Mouse (Mus musculus) small intestine, adult 10 weeks (tissue): ENCODE measurements around the gene Gm10134. TPM values are rescaled to one million over a fixed set of nuclear protein-coding genes. Genes with fewer than 3 reads are reported as not detected.

Experiments used
- polyA plus RNA-seq: library from polyadenylated mRNA; stranded (reverse); fragments of 350-450 nt; fragmentation: Illumina TruSeq; extraction: RNeasy Lipid Tissue Mini Kit (QIAGEN cat#74804); gene quantifications from one replicate; pipeline ENCODE4 v1.2.3, GENCODE M21; 2014; ENCODE audit warnings: low replicate concordance

Gene Gm10134
- not detected for polyA plus RNA-seq

DNA sequence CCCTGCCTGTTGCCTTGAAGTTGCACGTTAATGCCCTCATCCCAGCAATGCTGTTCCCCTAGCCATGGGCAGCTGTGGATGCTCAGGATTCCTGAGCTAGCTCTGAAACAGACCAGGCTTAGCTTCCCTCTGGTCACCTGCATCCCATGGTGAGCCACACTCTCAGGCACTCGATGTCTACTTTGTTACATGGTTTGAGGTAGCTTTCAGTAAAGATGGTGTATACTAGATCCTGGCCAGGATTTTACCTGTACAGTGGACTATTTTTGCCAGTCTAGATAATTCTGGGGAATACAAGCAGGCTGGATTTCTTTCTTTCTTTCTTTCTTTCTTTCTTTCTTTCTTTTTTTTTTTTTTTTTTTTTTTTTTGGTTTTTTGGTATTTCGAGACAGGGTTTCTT is at the start of gene Gm10134:
Gm10134 (plus strand) TSS at position 301 of the 400 bp plus-strand sequence.

DNA sequence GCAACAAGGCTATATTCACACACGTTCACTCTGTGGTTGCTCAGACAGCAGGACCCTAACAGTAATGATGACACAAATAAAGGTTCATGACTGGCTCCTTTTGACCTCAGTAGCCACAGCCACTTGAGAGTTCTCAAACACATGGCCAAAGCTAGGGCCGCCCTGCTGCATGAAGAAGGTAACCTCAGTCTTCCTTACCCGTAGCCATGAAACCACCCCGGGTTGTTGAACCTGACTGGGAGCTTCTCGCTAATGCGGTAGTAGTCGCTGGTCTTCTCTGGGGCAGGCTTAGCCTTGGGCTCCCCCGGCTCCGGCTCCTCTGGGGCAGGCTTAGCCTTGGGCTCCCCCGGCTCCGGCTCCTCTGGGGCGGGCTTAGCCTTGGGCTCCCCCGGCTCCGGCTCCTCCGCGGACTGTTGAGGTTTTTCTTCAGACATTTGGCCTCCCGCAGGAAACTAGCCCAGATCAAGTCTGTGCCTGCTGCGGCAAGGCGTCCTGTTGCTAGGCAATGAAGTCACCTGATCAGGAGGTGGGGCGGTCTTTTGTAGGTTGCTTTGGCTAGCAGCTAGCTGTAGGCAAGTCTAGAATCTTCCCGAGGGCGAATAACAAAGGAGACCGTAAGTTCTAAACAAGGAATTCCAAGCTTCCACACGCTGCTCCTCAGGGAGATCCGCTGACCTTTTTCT is 39.9 kb upstream of the Gm10134 start, which contains the start of gene 1700007K13Rik:
1700007K13Rik (minus strand) TSS at position 497 of the 683 bp plus-strand sequence.

DNA sequence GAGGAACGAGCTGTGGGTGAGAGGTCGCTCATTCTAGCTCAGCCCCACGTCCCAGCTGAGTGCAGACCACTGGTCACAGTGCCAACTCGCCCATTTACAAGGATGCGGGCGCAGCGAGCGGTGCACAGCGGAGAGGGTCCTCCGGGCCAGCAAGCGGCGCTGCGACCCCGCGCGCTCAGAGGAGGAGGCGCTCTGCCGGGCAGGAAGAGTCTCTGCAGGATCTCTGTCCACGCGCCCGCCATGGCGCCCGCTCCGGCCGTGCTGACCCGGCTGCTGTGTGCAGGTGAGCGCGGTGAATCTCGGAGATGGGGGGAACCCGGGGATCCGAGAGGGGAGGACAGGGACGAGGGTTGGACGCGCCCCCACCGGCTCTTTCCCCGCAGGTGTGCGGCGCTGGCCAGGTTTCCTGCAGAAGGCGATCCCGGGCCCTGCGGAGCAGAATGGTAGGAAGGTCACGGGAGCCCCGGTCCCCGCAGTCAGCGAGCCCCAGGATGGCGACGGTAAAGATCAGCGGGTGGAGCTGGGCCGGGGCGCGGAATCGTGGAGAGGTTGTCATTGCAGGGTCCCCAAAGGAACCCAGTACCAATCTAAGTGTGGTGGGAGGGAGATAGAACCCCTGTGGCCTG is 37.9 kb upstream of the Gm10134 start, which contains the start of gene Mrps2:
Mrps2 (plus strand) TSS at position 207 of the 626 bp plus-strand sequence.

DNA sequence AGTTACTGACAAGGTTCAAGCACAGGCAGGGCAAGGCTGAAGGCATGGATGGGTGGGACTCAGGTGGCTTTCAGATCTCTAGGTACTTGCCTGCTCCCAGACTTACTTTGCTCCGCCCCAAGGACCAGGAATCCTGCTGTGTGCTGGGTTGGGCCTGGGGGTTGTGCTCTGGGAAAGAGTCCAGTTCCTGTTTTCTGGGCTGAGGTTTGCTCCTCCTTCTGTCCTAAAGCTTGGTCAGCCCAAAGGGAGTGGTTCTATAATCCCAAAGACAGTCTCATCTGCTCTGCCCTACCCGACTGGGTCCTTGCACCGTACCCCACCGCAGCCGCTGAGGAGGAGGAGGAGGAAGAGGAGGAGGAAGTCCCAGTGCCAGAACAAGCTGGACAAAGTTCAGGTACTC is 9.2 kb upstream of the Gm10134 start, which contains the start of gene Gbgt1:
Gbgt1 (plus strand) TSS at position 221 of the 400 bp plus-strand sequence.

DNA sequence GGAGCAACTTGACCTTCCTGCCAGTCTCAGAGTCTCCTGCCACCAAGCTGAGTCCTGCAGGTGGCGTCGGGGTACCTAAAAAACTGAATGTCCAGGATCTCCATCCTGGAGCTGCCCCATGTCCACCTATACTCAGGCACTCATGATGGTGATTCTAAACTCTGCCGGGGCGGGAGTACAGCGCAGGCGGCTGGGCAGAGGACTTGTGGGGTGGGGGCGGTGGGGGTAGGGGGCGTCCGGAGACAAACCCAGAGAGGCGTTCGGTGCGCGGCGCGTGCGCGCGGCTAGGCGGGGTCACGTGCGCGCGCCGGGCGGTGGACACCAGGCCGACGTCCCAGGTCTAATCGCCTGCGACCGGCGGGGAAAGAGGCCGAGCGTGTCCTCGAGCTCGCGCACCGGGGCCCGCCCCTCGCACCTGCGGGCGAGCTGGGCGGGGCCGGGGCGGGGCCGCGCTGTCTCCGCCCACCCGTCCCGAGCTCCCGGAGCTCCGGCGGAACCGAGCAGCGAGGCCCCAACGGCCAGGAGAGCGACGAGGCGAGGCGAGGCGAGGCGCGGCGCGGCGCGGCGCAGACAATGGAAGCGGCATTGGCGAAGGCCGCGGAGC is 7.0 kb downstream of the Gm10134 start, which contains the start of gene Ralgds:
Ralgds (plus strand) TSS at position 328 of the 604 bp plus-strand sequence.

Other genes starting within 250 kb of the Gm10134 start
- gene Ppp1r26, start 59.3 kb upstream of the Gm10134 start, polyA plus RNA-seq: 0.56 TPM
- not detected for gene 1700007K13Rik, start 39.8 kb upstream of the Gm10134 start, polyA plus RNA-seq
- gene Mrps2, start 38.0 kb upstream of the Gm10134 start, polyA plus RNA-seq: 69.0 TPM
- not detected for gene Gbgt1, start 9.2 kb upstream of the Gm10134 start, polyA plus RNA-seq
- gene Ralgds, start 7.0 kb downstream of the Gm10134 start, polyA plus RNA-seq: 8.7 TPM
- 256 TPM for gene Cel, start 57.3 kb downstream of the Gm10134 start, polyA plus RNA-seq
- gene Gtf3c5, start 77.7 kb downstream of the Gm10134 start, polyA plus RNA-seq: 1.4 TPM
- gene Gfi1b, start 115.9 kb downstream of the Gm10134 start, polyA plus RNA-seq: not detected
- gene Tsc1, start 135.1 kb downstream of the Gm10134 start, polyA plus RNA-seq: 4.8 TPM
- not detected for gene Spaca9, start 193.6 kb downstream of the Gm10134 start, polyA plus RNA-seq
- gene Ak8, start 194.1 kb downstream of the Gm10134 start, polyA plus RNA-seq: not detected